Mouse (Mus musculus) MEL (cell line): Measurements from ENCODE around the gene Tlr7.

ENCODE experiments used
- CTCF ChIP-seq, 3 experiments: IDR thresholded peaks in 2 of 3; conservative IDR thresholded peaks in 1 of 3; 2 replicates each; pipeline ENCODE4 v1.5.1; 2011 to 2012; ENCODE audit warnings: low read length in 3 of 3, low read depth in 2 of 3, mild to moderate bottlenecking in 2 of 3, improper control_type of control experiment in 1 of 3, inconsistent platforms in 1 of 3, mixed read lengths in 1 of 3, moderate library complexity in 1 of 3; ENCODE audit not compliant: control insufficient read depth in 1 of 3, insufficient read depth in 1 of 3, poor library complexity in 1 of 3, severe bottlenecking in 1 of 3
- EP300 ChIP-seq, 2 experiments: IDR thresholded peaks; 2 replicates each; pipeline ENCODE4 v1.6.1; 2011; ENCODE audit warnings: improper control_type of control experiment in 2 of 2, low read length in 2 of 2, low read depth in 1 of 2, mild to moderate bottlenecking in 1 of 2
- ETS1 ChIP-seq: IDR thresholded peaks from 2 replicates; pipeline ENCODE4 v1.6.1; 2012; ENCODE audit warnings: low read depth, mild to moderate bottlenecking, inconsistent platforms, low read length, improper control_type of control experiment, moderate library complexity
- KAT2A ChIP-seq: conservative IDR thresholded peaks from 2 replicates; pipeline ENCODE4 v1.6.1; 2012; ENCODE audit warnings: low read depth, low read length, improper control_type of control experiment, inconsistent platforms
- MAX ChIP-seq: IDR thresholded peaks from 2 replicates; pipeline ENCODE4 v1.6.1; 2011; ENCODE audit warnings: low read length, improper control_type of control experiment
- MYC ChIP-seq: IDR thresholded peaks from 2 replicates; pipeline ENCODE4 v1.6.1; 2011; ENCODE audit warnings: low read depth, mild to moderate bottlenecking, low read length, improper control_type of control experiment, moderate library complexity
- POLR2A ChIP-seq, 2 experiments: IDR thresholded peaks; 2 replicates each; pipeline ENCODE4 v1.6.1; 2011 to 2012; ENCODE audit warnings: low read length in 2 of 2, mild to moderate bottlenecking in 2 of 2, control low read depth in 1 of 2, improper control_type of control experiment in 1 of 2, low read depth in 1 of 2, moderate library complexity in 1 of 2; ENCODE audit not compliant: control insufficient read depth in 1 of 2, insufficient read depth in 1 of 2, poor library complexity in 1 of 2
- SIN3A ChIP-seq: IDR thresholded peaks from 2 replicates; pipeline ENCODE4 v1.6.1; 2012; ENCODE audit warnings: low read length, improper control_type of control experiment, inconsistent platforms
- ZC3H11A ChIP-seq: IDR thresholded peaks from 2 replicates; pipeline ENCODE4 v1.6.1; 2012; ENCODE audit warnings: low read depth, mild to moderate bottlenecking, inconsistent platforms, low read length, improper control_type of control experiment

DNA sequence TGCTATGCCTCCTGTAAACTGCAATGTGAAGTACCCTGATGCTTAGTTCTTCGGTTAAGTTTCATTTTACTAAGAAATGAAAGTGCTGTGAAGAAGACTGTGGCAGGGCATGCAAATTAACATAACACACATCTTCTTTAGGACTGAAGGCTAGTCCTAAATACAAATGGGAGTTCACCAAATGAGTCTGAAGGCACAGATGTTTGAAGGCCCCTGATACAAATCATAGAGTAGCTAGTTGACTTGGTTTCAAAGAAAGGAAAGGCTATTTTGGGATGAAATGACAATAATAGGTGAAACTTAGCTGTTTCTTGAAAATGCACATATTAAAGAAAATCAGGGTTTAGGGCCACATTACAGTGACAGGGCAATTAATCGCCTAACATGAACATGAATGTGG lies 9.8 kb upstream of the Tlr7 start:
- TF ChIP-seq EP300 (IDR thresholded peaks at IDR 0.05; ENCODE audit: low read depth in 1 of 2, low read length in 2 of 2): no peak
- no peak for TF ChIP-seq CTCF (IDR thresholded peaks at IDR 0.05 in 2 of 3, conservative IDR thresholded peaks at IDR 0.05 in 1 of 3; ENCODE audit: control insufficient read depth in 1 of 3, insufficient read depth in 1 of 3, low read depth in 2 of 3, low read length in 3 of 3, poor library complexity in 1 of 3, severe bottlenecking in 1 of 3)
- no peak for TF ChIP-seq POLR2A (IDR thresholded peaks at IDR 0.05; ENCODE audit: control insufficient read depth in 1 of 2, insufficient read depth in 1 of 2, low read depth in 1 of 2, low read length in 2 of 2, poor library complexity in 1 of 2)
- no peak for TF ChIP-seq ETS1
- no peak for TF ChIP-seq KAT2A
- no peak for TF ChIP-seq ZC3H11A
- TF ChIP-seq SIN3A: no peak
- no peak for TF ChIP-seq MAX
- TF ChIP-seq MYC: no peak
